Mouse (Mus musculus): ENCODE data around the gene Gm5475.

The Gm5475 gene

GRCm38 (mm10) chr15:100451245-100451644, 29.3 kb downstream of the Gm5475 start:
- no peak for DNase-seq (ENCODE audit: low spot score)

GRCm38 (mm10) chr15:100452486-100452885, 30.5 kb downstream of the Gm5475 start:
- no peak for DNase-seq (ENCODE audit: low spot score)

- DNase-seq (ENCODE audit: low spot score), result no peak
Measured at GRCm38 (mm10) chr15:100456356-100456991, 34.5 kb downstream of the Gm5475 start.

GRCm38 (mm10) chr15:100457340-100457739, 35.4 kb downstream of the Gm5475 start:
- DNase-seq (ENCODE audit: low spot score), result peak; percentile 72

- peak; percentile 52 for DNase-seq (ENCODE audit: low spot score)
Measured at GRCm38 (mm10) chr15:100458055-100458454, 36.1 kb downstream of the Gm5475 start.

GRCm38 (mm10) chr15:100460942-100461341, 39.0 kb downstream of the Gm5475 start:
- no peak for DNase-seq (ENCODE audit: low spot score)

GRCm38 (mm10) chr15:100461646-100462045, 39.7 kb downstream of the Gm5475 start:
- DNase-seq (ENCODE audit: low spot score), result no peak

DNA sequence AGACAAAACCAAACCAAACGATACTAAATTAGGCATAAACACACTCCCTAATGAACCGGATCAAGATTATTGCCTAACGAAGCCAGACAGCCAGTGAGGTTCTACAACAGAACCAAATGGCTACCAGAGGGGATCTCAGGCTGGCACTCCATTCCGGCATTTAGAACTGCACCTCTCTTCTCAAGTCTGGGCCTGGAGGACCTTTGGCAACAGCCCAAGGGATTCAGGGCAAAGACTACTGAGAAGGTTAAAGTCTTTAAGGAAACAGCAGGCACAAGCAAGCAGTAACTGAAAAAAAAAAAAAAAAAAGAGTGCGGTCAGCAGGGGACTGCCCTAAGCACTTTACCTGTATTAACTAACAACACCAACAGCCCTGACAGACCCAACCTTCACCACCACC, 40.1 kb downstream of the Gm5475 start:
- DNase-seq (ENCODE audit: low spot score), result no peak

DNA sequence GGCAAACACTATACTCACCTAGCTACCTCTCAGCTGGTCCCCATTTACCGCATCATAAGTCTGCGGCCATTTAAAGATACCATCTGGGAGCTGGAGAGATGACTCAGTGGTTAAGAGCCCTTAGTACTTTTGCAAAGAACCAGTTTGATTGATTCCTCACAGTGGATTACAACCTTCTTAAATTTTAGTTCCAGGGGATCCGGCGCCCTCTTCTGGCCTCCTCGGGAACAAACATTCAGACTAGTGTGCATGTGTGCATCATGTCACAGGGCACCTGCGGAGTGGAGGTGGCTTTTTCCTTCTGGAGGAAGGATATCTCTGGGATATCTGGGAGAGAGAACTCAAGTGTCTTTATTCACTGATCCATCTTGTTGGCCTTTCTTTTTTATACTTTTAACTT, 41.8 kb downstream of the Gm5475 start:
- peak; percentile 60 for DNase-seq (ENCODE audit: low spot score)

DNA sequence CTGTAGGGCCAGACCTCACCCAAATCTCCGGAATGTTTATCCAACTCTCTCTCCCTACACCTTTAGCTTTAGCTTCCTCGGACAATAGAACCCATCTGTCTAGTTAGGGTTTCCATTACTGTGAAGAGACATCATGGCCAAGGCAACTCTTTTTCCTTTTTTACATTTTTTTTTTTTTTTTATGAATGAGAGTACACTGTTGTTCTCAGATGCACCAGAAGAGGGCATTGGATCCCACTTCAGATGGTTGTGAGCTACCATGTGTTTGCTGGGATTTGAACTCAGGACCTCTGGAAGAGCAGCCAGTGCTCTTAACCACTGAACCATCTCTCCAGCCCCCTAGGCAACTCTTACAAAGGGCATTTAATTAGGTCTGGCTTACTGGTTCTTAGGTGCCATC, 43.5 kb downstream of the Gm5475 start:
- DNase-seq (ENCODE audit: low spot score), result no peak

DNA sequence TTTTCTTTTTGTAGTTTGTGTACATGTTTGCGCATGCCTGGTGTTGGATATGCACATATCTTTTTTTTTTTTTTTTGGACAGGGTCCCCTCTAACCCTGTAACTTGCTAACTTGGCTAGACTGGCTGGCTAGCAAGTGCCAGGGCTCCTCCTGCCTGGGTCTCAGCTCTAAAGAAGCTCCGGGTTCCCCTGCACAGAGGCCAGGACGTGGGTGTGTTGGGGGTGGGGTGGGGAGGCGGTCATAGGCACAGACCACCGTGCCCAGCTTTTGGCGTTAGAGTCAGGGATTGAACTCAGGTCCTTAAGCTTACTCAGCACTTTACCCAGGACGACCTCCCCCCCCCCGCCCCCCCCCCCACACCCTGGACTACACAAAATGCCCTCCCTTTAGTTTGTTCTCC, 45.8 kb downstream of the Gm5475 start:
- DNase-seq (ENCODE audit: low spot score), result no peak

GRCm38 (mm10) chr15:100468295-100469188, 46.6 kb downstream of the Gm5475 start, which contains the start of gene Letmd1:
TSS of gene Letmd1 (plus strand) at chr15:100469023.
- DNase-seq (ENCODE audit: low spot score), result peak; percentile 76

- no peak for DNase-seq (ENCODE audit: low spot score)
Measured at GRCm38 (mm10) chr15:100469189-100469545, 47.2 kb downstream of the Gm5475 start.

DNA sequence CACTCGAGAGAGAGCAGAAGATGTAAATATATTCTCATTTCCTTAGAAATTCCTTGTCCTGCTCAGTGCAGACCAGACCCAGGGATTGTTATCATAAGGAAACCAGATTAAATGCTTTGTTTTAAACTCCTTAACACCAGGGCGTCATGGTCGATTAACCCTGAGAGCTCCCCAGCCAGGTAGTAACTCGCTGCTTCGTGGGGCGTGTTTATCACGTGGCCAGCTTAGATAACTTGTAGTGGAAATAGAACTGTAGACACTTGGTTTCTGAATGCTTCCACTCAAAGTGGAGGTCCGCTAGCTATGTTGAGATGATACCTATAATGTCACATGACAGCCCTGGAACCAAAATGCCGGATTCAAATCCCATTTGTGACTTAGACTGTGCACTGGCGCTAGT, 48.1 kb downstream of the Gm5475 start:
- no peak for DNase-seq (ENCODE audit: low spot score)

DNA sequence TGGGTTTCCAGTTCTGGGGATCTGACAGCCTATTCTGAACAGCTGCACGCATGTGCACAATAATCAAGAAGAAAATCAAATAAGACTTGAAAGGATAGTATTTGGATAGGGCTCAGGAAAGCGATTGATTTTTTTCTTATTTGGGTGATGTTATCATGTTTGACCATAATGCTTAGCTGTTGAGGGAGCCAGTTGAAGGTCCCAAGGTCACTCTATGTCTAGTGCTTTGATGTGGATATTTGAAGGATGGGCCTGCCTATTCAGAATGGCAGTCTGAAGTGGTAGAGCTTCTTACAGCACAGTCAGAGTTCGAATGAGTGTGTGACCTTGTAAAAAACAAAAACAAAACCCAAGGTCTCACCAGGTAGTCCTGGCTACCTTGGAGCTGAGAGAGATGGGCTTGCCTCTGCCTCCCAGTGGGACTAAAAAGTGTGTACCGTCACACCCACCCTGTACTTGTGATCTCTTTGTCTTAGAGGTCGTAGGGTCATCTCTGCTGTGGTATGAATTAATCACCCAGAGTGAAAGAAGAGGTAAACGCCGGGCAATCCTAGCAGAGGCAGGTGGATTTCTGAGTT, 52.1 kb downstream of the Gm5475 start:
- DNase-seq (ENCODE audit: low spot score), result no peak
